Mouse (Mus musculus): ENCODE results near the gene Pard3. TPM values are rescaled to one million over a fixed set of nuclear protein-coding genes. Genes with fewer than 3 reads are reported as not detected.

Gene Pard3
- polyA plus RNA-seq, 1 experiment, result 58.8 TPM

- H3K4me3 ChIP-seq (replicated peaks; ENCODE audit: extremely low read depth, low read depth, low read length), result no peak overlapping the region
- WGBS, result 53% methylated on average over 3 of the region's 3 CpGs
- DNase-seq, result no peak
- H3K4me1 ChIP-seq (ENCODE audit: control insufficient read depth, insufficient read depth, low read length), result peaks cover 4% of the 10 kb centered on the region
- TF ChIP-seq CTCF (IDR thresholded peaks at IDR 0.05; ENCODE audit: insufficient read depth, low read length), result no peak
- no peak for TF ChIP-seq POLR2A (IDR thresholded peaks at IDR 0.05; ENCODE audit: borderline replicate concordance, extremely low read depth, low read depth, low read length)
Observed at GRCm38 (mm10) chr8:127222361-127222760, 158.7 kb downstream of the Pard3 start.

DNA sequence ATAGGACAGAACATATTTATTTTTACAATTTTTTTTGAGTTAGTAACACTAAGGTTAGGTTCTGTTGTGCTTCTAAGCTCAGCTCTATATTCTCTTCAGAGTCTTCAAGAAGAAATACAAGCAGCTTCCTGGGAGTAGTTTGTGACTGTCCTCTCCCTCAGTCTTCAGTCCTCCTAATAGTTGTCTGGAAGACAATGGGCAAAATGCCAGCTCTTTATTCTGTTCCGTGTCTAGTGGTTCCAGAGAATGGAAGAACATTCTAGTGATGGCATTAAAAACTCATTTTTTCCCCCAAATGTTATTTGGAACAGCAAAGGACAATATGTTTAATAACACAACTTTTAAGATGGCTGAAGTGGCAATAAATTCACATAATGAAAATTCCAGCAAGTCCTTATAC is 163.3 kb downstream of the Pard3 start:
- 16% methylated on average over 1 of the region's 1 CpGs for WGBS
- H3K4me3 ChIP-seq (replicated peaks; ENCODE audit: extremely low read depth, low read depth, low read length), result no peak overlapping the region
- peaks cover 12% of the 10 kb centered on the region; the same call in 1 of the 2 replicates for H3K4me1 ChIP-seq (ENCODE audit: control insufficient read depth, insufficient read depth, low read length)
- DNase-seq, result no peak
- TF ChIP-seq CTCF (IDR thresholded peaks at IDR 0.05; ENCODE audit: insufficient read depth, low read length) (no peak), POLR2A (IDR thresholded peaks at IDR 0.05; ENCODE audit: borderline replicate concordance, extremely low read depth, low read depth, low read length) (no peak)

GRCm38 (mm10) chr8:127227407-127227806 is 163.7 kb downstream of the Pard3 start:
- WGBS, result 60% methylated on average over 4 of the region's 4 CpGs
- TF ChIP-seq POLR2A (IDR thresholded peaks at IDR 0.05; ENCODE audit: borderline replicate concordance, extremely low read depth, low read depth, low read length) (no peak), CTCF (IDR thresholded peaks at IDR 0.05; ENCODE audit: insufficient read depth, low read length) (no peak)
- Histone ChIP-seq H3K4me3 (replicated peaks; ENCODE audit: extremely low read depth, low read depth, low read length) (no peak overlapping the region), H3K4me1 (ENCODE audit: control insufficient read depth, insufficient read depth, low read length) (peaks cover 12% of the 10 kb centered on the region; the same call in 1 of the 2 replicates)
- DNase-seq, result no peak

DNA sequence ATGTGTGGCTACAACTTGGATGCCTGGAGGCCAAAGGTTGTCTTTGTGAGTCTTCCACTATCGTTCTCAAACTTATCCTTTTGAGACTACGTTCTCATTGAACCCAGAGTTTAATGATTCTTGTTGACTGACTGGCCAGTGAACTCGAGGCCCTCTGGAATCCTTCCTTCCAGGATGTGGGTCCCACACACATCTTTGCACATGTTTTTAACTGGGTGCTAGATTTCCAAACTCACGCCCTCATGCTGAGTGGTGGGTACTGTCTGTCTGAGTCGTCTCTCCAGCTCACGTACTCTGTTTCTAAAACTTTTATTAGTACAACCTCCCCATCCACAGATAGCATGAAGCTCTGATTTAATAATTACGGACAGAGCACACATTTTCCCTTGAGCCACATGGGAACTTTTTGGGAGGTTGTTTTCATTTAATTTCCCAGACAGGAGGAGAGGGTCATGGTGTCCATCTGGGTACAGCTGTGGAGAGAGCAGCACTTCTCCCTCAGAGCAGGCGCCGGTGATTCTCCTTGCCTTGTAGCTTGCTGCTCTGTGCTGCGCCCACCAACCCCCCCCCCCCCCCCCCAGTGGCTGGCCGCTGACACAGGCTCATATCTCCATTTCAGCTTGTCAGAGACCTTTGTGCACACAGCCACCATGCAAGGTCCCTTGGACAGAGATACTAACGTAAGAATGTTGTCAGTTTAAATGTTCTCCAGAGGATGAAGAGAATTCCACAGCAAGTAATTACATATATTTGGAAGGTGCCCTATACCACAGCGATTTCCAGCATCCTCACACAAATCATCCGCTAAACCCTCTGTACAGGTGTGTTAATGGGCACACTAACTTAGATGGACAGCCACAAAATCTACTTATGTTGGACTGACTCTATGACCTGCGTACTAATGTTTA is 165.9 kb downstream of the Pard3 start:
- peaks cover 12% of the 10 kb centered on the region; the same call in 1 of the 2 replicates for H3K4me1 ChIP-seq (ENCODE audit: control insufficient read depth, insufficient read depth, low read length)
- no peak for TF ChIP-seq POLR2A (IDR thresholded peaks at IDR 0.05; ENCODE audit: borderline replicate concordance, extremely low read depth, low read depth, low read length)
- no peak for TF ChIP-seq CTCF (IDR thresholded peaks at IDR 0.05; ENCODE audit: insufficient read depth, low read length)
- DNase-seq, result no peak
- no peak overlapping the region for H3K4me3 ChIP-seq (replicated peaks; ENCODE audit: extremely low read depth, low read depth, low read length)
- WGBS, result 79% methylated on average over 14 of the region's 15 CpGs

- peaks cover 12% of the 10 kb centered on the region; the same call in 1 of the 2 replicates for H3K4me1 ChIP-seq (ENCODE audit: control insufficient read depth, insufficient read depth, low read length)
- H3K4me3 ChIP-seq (replicated peaks; ENCODE audit: extremely low read depth, low read depth, low read length), result no peak overlapping the region
- 88% methylated on average over 8 of the region's 8 CpGs for WGBS
- no peak for DNase-seq
- TF ChIP-seq CTCF (IDR thresholded peaks at IDR 0.05; ENCODE audit: insufficient read depth, low read length) (no peak), POLR2A (IDR thresholded peaks at IDR 0.05; ENCODE audit: borderline replicate concordance, extremely low read depth, low read depth, low read length) (no peak)
Observed at GRCm38 (mm10) chr8:127230233-127230595, 166.5 kb downstream of the Pard3 start.

GRCm38 (mm10) chr8:127243351-127243750 is 179.7 kb downstream of the Pard3 start:
- Histone ChIP-seq H3K4me1 (ENCODE audit: control insufficient read depth, insufficient read depth, low read length) (no peaks in the 10 kb centered on the region), H3K4me3 (replicated peaks; ENCODE audit: extremely low read depth, low read depth, low read length) (no peak overlapping the region)
- TF ChIP-seq CTCF (IDR thresholded peaks at IDR 0.05; ENCODE audit: insufficient read depth, low read length) (no peak), POLR2A (IDR thresholded peaks at IDR 0.05; ENCODE audit: borderline replicate concordance, extremely low read depth, low read depth, low read length) (no peak)
- no peak for DNase-seq
- WGBS, result 76% methylated on average over 4 of the region's 4 CpGs

DNA sequence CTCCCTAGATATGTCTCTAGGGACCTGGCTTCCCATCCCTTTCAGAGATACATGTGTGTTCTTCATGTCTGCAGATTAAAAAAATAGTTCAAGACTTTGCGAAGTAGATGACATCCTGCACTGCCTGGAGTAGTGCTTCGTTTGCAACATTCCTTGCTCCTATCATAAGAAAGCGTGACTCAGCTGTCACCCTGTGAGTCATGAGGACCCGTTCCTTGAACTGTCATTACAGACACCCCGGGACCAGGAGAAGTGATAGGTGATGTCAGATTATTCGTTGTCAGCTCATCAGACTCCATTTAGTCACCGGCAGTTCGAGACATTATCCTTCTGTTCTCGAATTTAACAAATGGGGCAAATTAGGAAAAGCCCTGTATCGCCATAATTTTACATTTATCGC is 180.1 kb downstream of the Pard3 start:
- no peaks in the 10 kb centered on the region for H3K4me1 ChIP-seq (ENCODE audit: control insufficient read depth, insufficient read depth, low read length)
- DNase-seq, result no peak
- TF ChIP-seq CTCF (IDR thresholded peaks at IDR 0.05; ENCODE audit: insufficient read depth, low read length), result no peak
- no peak for TF ChIP-seq POLR2A (IDR thresholded peaks at IDR 0.05; ENCODE audit: borderline replicate concordance, extremely low read depth, low read depth, low read length)
- WGBS, result 61% methylated on average over 11 of the region's 11 CpGs
- no peak overlapping the region for H3K4me3 ChIP-seq (replicated peaks; ENCODE audit: extremely low read depth, low read depth, low read length)

- Histone ChIP-seq H3K4me1 (ENCODE audit: control insufficient read depth, insufficient read depth, low read length) (peaks cover 12% of the 10 kb centered on the region), H3K4me3 (replicated peaks; ENCODE audit: extremely low read depth, low read depth, low read length) (no peak overlapping the region)
- DNase-seq, result no peak
- 61% methylated on average over 4 of the region's 4 CpGs for WGBS
- TF ChIP-seq CTCF (IDR thresholded peaks at IDR 0.05; ENCODE audit: insufficient read depth, low read length), result no peak
- TF ChIP-seq POLR2A (IDR thresholded peaks at IDR 0.05; ENCODE audit: borderline replicate concordance, extremely low read depth, low read depth, low read length), result no peak
Observed at GRCm38 (mm10) chr8:127250746-127251145, 187.1 kb downstream of the Pard3 start.

DNA sequence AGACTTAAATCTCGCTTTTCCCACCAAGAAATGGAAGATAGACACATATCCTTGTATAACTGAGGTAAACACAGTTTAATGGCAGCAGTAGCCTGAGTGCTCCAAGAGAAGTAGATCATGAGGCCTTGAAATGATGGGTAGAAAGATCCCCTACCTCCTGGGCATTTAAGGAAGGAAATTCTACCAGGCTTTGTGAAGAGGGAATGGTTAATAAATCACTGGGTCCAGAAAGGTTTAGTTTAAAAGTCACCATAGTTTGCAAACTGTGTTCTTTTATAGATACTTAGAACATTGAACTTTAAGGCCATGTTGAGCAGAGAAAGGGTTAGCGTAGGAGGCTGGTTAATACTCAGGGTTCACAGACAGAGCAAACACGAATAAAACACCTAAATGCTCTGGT is 187.8 kb downstream of the Pard3 start:
- DNase-seq, result no peak
- Histone ChIP-seq H3K4me3 (replicated peaks; ENCODE audit: extremely low read depth, low read depth, low read length) (no peak overlapping the region), H3K4me1 (ENCODE audit: control insufficient read depth, insufficient read depth, low read length) (peaks cover 12% of the 10 kb centered on the region)
- TF ChIP-seq POLR2A (IDR thresholded peaks at IDR 0.05; ENCODE audit: borderline replicate concordance, extremely low read depth, low read depth, low read length) (no peak), CTCF (IDR thresholded peaks at IDR 0.05; ENCODE audit: insufficient read depth, low read length) (no peak)
- 92% methylated on average over 3 of the region's 3 CpGs for WGBS

DNA sequence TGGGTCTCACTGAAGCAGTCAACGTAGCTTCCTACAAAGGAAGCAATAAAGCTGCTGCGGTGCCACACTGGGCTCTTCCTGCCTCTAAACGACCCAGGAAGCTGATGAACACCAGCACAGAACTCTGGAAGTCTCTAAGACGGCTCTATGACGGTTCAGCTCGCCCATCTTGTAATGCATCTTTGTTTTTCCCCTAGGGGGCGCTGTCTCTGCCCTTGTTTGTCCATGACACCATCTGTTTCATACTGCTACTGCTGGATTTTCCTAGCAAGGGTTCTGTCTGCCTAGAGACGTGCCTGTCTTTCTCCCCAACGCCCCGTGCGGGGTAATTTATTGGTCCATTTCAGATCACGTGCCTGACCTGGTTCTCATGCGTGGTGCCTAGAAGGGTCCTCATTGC is 188.3 kb downstream of the Pard3 start:
- no peak for DNase-seq
- WGBS, result 83% methylated on average over 13 of the region's 13 CpGs
- Histone ChIP-seq H3K4me3 (replicated peaks; ENCODE audit: extremely low read depth, low read depth, low read length) (no peak overlapping the region), H3K4me1 (ENCODE audit: control insufficient read depth, insufficient read depth, low read length) (peaks cover 12% of the 10 kb centered on the region)
- TF ChIP-seq POLR2A (IDR thresholded peaks at IDR 0.05; ENCODE audit: borderline replicate concordance, extremely low read depth, low read depth, low read length) (no peak), CTCF (IDR thresholded peaks at IDR 0.05; ENCODE audit: insufficient read depth, low read length) (no peak)

Data from lung, adult 2 months (tissue).